Mouse (Mus musculus): ENCODE data around the gene Nprl3. TPM values are rescaled to one million over a fixed set of nuclear protein-coding genes. Genes with fewer than 3 reads are reported as not detected.

Nprl3 gene
- total and polyA plus RNA-seq, 3 experiments, result 26.3 to 121 (median 106) TPM

- Histone ChIP-seq H3K27me3 (ENCODE audit: insufficient read depth, low read length) (no peaks in the 10 kb centered on the region), H3K4me1 (ENCODE audit: insufficient read depth, low read depth, low read length) (peaks cover 33% of the 10 kb centered on the region), H3K4me3 (ENCODE audit: low read depth, low read length) (no peak overlapping the region), H3K36me3 (replicated peaks) (peaks cover 99% of the 10 kb centered on the region), H3K9me3 (replicated peaks) (no peaks in the 10 kb centered on the region)
- 0 out of 2 replicates have a peak, but pooled peaks have one; percentile 52 for ATAC-seq (ENCODE audit: extremely low read depth, insufficient number of reproducible peaks, low FRiP score, poor library complexity, severe bottlenecking)
- no peak for DNase-seq (ENCODE audit: low spot score)
- TF ChIP-seq CTCF (IDR thresholded peaks at IDR 0.05; ENCODE audit: low read depth, low read length), result peak; percentile 96
- TF ChIP-seq GATA2 (IDR thresholded peaks at IDR 0.05; ENCODE audit: borderline replicate concordance, low read depth, low read length), result no peak
Observed at GRCm38 (mm10) chr11:32238093-32238860, 29.2 kb downstream of the Nprl3 start.

DNA sequence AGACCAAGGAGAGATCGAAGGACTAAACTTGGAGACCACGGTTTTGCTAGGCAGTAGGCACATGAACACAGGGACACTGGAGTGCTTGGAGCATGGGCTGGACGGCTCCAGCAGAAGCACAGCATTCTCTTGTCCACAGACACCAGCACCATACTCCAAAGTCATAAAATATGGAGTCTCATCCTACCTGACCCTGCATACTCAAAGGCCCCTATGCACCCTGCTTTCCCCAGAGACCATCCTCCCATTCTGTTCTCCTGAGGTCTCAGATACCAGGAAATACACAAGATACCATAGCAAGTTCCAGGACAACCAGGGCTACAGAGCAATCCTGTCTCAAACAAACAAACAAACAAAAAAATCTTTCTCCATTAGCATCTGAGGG lies 30.1 kb downstream of the Nprl3 start:
- peaks cover 99% of the 10 kb centered on the region for H3K36me3 ChIP-seq (replicated peaks)
- peaks cover 24% of the 10 kb centered on the region for H3K4me1 ChIP-seq (ENCODE audit: insufficient read depth, low read depth, low read length)
- H3K9me3 ChIP-seq (replicated peaks), result no peaks in the 10 kb centered on the region
- no peaks in the 10 kb centered on the region for H3K27me3 ChIP-seq (ENCODE audit: insufficient read depth, low read length)
- TF ChIP-seq POLR2AphosphoS5 (IDR thresholded peaks at IDR 0.05; ENCODE audit: insufficient replicate concordance, low read depth, low read length) (no peak), TAL1 (conservative IDR thresholded peaks at IDR 0.05; ENCODE audit: low read depth, low read length) (no peak), GATA2 (IDR thresholded peaks at IDR 0.05; ENCODE audit: borderline replicate concordance, low read depth, low read length) (no peak), GATA1 (IDR thresholded peaks at IDR 0.05; ENCODE audit: borderline replicate concordance, low read length) (no peak), CTCF (IDR thresholded peaks at IDR 0.05; ENCODE audit: low read depth, low read length) (no peak; the same call in 1 of the 2 replicates)
- no peak overlapping the region for H3K4me3 ChIP-seq (ENCODE audit: low read depth, low read length)
- no peak for DNase-seq (ENCODE audit: low spot score)
- no peak for ATAC-seq (ENCODE audit: extremely low read depth, insufficient number of reproducible peaks, low FRiP score, poor library complexity, severe bottlenecking)

- ATAC-seq (ENCODE audit: extremely low read depth, insufficient number of reproducible peaks, low FRiP score, poor library complexity, severe bottlenecking), result no peak; the same call in 1 of the 2 replicates
- peak; percentile 46 for TF ChIP-seq CTCF (IDR thresholded peaks at IDR 0.05; ENCODE audit: low read depth, low read length)
- TF ChIP-seq TAL1 (conservative IDR thresholded peaks at IDR 0.05; ENCODE audit: low read depth, low read length), result no peak
- TF ChIP-seq GATA1 (IDR thresholded peaks at IDR 0.05; ENCODE audit: borderline replicate concordance, low read length), result no peak
- no peak for DNase-seq (ENCODE audit: low spot score)
- Histone ChIP-seq H3K36me3 (replicated peaks) (peaks cover 99% of the 10 kb centered on the region), H3K9me3 (replicated peaks) (no peaks in the 10 kb centered on the region), H3K4me3 (ENCODE audit: low read depth, low read length) (no peak overlapping the region), H3K27me3 (ENCODE audit: insufficient read depth, low read length) (no peaks in the 10 kb centered on the region), H3K4me1 (ENCODE audit: insufficient read depth, low read depth, low read length) (peaks cover 20% of the 10 kb centered on the region; the same call in 1 of the 2 replicates)
Observed at GRCm38 (mm10) chr11:32236712-32237410, 30.6 kb downstream of the Nprl3 start.

GRCm38 (mm10) chr11:32236132-32236531 lies 31.4 kb downstream of the Nprl3 start:
- H3K27me3 ChIP-seq (ENCODE audit: insufficient read depth, low read length), result no peaks in the 10 kb centered on the region
- TF ChIP-seq GATA1 (IDR thresholded peaks at IDR 0.05; ENCODE audit: borderline replicate concordance, low read length) (no peak), TAL1 (conservative IDR thresholded peaks at IDR 0.05; ENCODE audit: low read depth, low read length) (no peak), GATA2 (IDR thresholded peaks at IDR 0.05; ENCODE audit: borderline replicate concordance, low read depth, low read length) (no peak), POLR2AphosphoS5 (IDR thresholded peaks at IDR 0.05; ENCODE audit: insufficient replicate concordance, low read depth, low read length) (no peak), CTCF (IDR thresholded peaks at IDR 0.05; ENCODE audit: low read depth, low read length) (no peak)
- H3K9me3 ChIP-seq (replicated peaks), result no peaks in the 10 kb centered on the region
- H3K4me1 ChIP-seq (ENCODE audit: insufficient read depth, low read depth, low read length), result peaks cover 26% of the 10 kb centered on the region
- H3K4me3 ChIP-seq (ENCODE audit: low read depth, low read length), result no peak overlapping the region
- ATAC-seq (ENCODE audit: extremely low read depth, insufficient number of reproducible peaks, low FRiP score, poor library complexity, severe bottlenecking) (no peak), DNase-seq (ENCODE audit: low spot score) (no peak)
- peaks cover 99% of the 10 kb centered on the region for H3K36me3 ChIP-seq (replicated peaks)

- Histone ChIP-seq H3K36me3 (replicated peaks) (peaks cover 99% of the 10 kb centered on the region), H3K9me3 (replicated peaks) (no peaks in the 10 kb centered on the region), H3K4me3 (ENCODE audit: low read depth, low read length) (no peak overlapping the region), H3K4me1 (ENCODE audit: insufficient read depth, low read depth, low read length) (peaks cover 31% of the 10 kb centered on the region), H3K27me3 (ENCODE audit: insufficient read depth, low read length) (no peaks in the 10 kb centered on the region)
- no peak for DNase-seq (ENCODE audit: low spot score)
- TF ChIP-seq GATA2 (IDR thresholded peaks at IDR 0.05; ENCODE audit: borderline replicate concordance, low read depth, low read length) (no peak), TAL1 (conservative IDR thresholded peaks at IDR 0.05; ENCODE audit: low read depth, low read length) (no peak), POLR2AphosphoS5 (IDR thresholded peaks at IDR 0.05; ENCODE audit: insufficient replicate concordance, low read depth, low read length) (no peak), CTCF (IDR thresholded peaks at IDR 0.05; ENCODE audit: low read depth, low read length) (no peak), GATA1 (IDR thresholded peaks at IDR 0.05; ENCODE audit: borderline replicate concordance, low read length) (no peak)
- ATAC-seq (ENCODE audit: extremely low read depth, insufficient number of reproducible peaks, low FRiP score, poor library complexity, severe bottlenecking), result no peak
Observed at GRCm38 (mm10) chr11:32235646-32236045, 31.9 kb downstream of the Nprl3 start.

- H3K36me3 ChIP-seq (replicated peaks), result peaks cover 99% of the 10 kb centered on the region
- H3K4me3 ChIP-seq (ENCODE audit: low read depth, low read length), result no peak overlapping the region
- no peaks in the 10 kb centered on the region for H3K9me3 ChIP-seq (replicated peaks)
- peaks cover 36% of the 10 kb centered on the region for H3K4me1 ChIP-seq (ENCODE audit: insufficient read depth, low read depth, low read length)
- TF ChIP-seq CTCF (IDR thresholded peaks at IDR 0.05; ENCODE audit: low read depth, low read length) (no peak), TAL1 (conservative IDR thresholded peaks at IDR 0.05; ENCODE audit: low read depth, low read length) (no peak), GATA1 (IDR thresholded peaks at IDR 0.05; ENCODE audit: borderline replicate concordance, low read length) (no peak), POLR2AphosphoS5 (IDR thresholded peaks at IDR 0.05; ENCODE audit: insufficient replicate concordance, low read depth, low read length) (no peak), GATA2 (IDR thresholded peaks at IDR 0.05; ENCODE audit: borderline replicate concordance, low read depth, low read length) (no peak)
- DNase-seq (ENCODE audit: low spot score) (no peak), ATAC-seq (ENCODE audit: extremely low read depth, insufficient number of reproducible peaks, low FRiP score, poor library complexity, severe bottlenecking) (no peak)
- H3K27me3 ChIP-seq (ENCODE audit: insufficient read depth, low read length), result no peaks in the 10 kb centered on the region
Observed at GRCm38 (mm10) chr11:32234816-32235485, 32.6 kb downstream of the Nprl3 start.

Measured in G1E (cell line).